Mouse (Mus musculus): ENCODE results near the gene Pik3c2g. TPM values are rescaled to one million over a fixed set of nuclear protein-coding genes. Genes with fewer than 3 reads are reported as not detected.

The Pik3c2g gene
- 0.36 TPM in 1 of 2 replicates, not detected in the other for polyA plus RNA-seq (2014; fragmentation: Nextera tagmentation; extraction: Ambion mirVana)

DNA sequence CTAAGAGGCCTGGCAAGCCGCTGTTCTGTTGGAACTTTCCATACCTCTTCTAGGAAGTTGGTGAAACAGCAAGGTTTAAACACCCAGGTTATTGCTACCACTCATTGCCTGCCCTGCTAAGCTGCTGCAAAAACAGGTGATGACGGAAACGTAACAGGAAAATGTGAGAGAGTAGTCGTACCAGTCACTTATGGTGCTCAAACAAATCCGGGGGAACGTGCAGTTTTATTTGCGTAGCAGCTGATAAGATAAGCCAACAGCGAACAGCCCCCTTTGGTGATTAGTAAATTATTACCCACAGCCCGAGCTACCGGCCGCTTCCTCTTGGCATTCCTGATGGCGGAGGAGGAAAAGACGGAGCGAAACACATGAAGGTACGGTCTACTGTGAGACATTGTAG, at the start of gene Pik3c2g:
TSS of gene Pik3c2g (plus strand) at position 330 of the 400 bp plus-strand sequence.
- Histone ChIP-seq H3K27me3 (ENCODE audit: control insufficient read depth, insufficient read depth, low read length) (no peaks in the 10 kb centered on the region), H3K4me3 (ENCODE audit: low read depth, low read length) (no peak within 1 kb of the TSS), H3K9ac (ENCODE audit: low read length) (no peak within 1 kb of the TSS), H3K4me2 (ENCODE audit: low read depth, low read length, severe bottlenecking) (no peak within 1 kb of the TSS), H3K9me3 (ENCODE audit: control insufficient read depth, low read length) (no peaks in the 10 kb centered on the region), H3K27ac (ENCODE audit: low read depth, low read length) (no peak within 1 kb of the TSS), H3K4me1 (replicated peaks; ENCODE audit: control insufficient read depth, insufficient read depth, low read length) (no peaks in the 10 kb centered on the region), H3K36me3 (ENCODE audit: control insufficient read depth, insufficient read depth, low read length) (no peaks in the 10 kb centered on the region)
- ATAC-seq (replicated peaks; ENCODE audit: low FRiP score) (no peak), DNase-seq (ENCODE audit: low spot score) (no peak)
- WGBS: 91% methylated on average over 15 of the region's 15 CpGs

GRCm38 (mm10) chr6:139538469-139538868, 48.6 kb upstream of the Pik3c2g start:
- Histone ChIP-seq H3K4me1 (replicated peaks; ENCODE audit: control insufficient read depth, insufficient read depth, low read length) (no peaks in the 10 kb centered on the region), H3K4me3 (ENCODE audit: low read depth, low read length) (no peak overlapping the region), H3K27me3 (ENCODE audit: control insufficient read depth, insufficient read depth, low read length) (no peaks in the 10 kb centered on the region), H3K9ac (ENCODE audit: low read length) (no peak overlapping the region), H3K36me3 (ENCODE audit: control insufficient read depth, insufficient read depth, low read length) (no peaks in the 10 kb centered on the region), H3K4me2 (ENCODE audit: low read depth, low read length, severe bottlenecking) (no peak overlapping the region), H3K9me3 (ENCODE audit: control insufficient read depth, low read length) (no peaks in the 10 kb centered on the region), H3K27ac (ENCODE audit: low read depth, low read length) (no peak overlapping the region)
- 53% methylated on average over 2 of the region's 2 CpGs for WGBS
- no peak for ATAC-seq (replicated peaks; ENCODE audit: low FRiP score)
- no peak for DNase-seq (ENCODE audit: low spot score)

DNA sequence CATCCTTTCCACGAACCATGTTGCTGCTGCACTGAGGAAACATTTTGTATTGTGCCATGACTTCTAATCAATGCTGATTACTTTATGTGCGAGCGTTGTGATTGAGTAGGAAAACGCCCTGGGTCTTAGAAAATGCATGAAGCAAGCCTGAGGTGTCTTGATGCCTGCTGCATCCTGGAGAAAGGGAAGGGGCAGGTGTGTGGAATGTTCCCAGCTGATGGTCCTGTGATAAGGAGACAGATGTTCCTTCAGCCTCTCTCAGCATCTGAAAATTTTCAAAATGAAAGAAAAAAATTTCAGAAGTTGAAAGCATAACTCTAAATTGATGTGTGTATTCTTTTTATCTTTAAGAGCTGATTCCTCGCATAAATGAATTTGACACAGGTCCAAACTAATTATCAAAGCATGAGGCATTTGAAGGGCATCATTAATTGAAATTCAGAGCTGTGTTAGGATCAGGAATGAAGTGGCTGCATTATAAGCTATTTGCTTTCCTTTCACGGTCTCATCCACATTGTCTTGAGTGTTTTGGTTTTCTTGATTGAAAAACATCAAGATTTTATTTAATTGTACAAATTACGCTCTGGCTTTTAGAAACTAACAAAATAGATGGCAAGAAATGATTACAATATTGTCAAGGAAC, 31.4 kb upstream of the Pik3c2g start:
- H3K4me2 ChIP-seq (ENCODE audit: low read depth, low read length, severe bottlenecking): no peak overlapping the region
- 84% methylated on average over 7 of the region's 7 CpGs for WGBS
- no peak overlapping the region for H3K27ac ChIP-seq (ENCODE audit: low read depth, low read length)
- no peak overlapping the region for H3K9ac ChIP-seq (ENCODE audit: low read length)
- ATAC-seq (replicated peaks; ENCODE audit: low FRiP score) (no peak), DNase-seq (ENCODE audit: low spot score) (no peak)
- H3K36me3 ChIP-seq (ENCODE audit: control insufficient read depth, insufficient read depth, low read length): no peaks in the 10 kb centered on the region
- H3K27me3 ChIP-seq (ENCODE audit: control insufficient read depth, insufficient read depth, low read length): no peaks in the 10 kb centered on the region
- no peaks in the 10 kb centered on the region for H3K4me1 ChIP-seq (replicated peaks; ENCODE audit: control insufficient read depth, insufficient read depth, low read length)
- H3K4me3 ChIP-seq (ENCODE audit: low read depth, low read length): no peak overlapping the region
- H3K9me3 ChIP-seq (ENCODE audit: control insufficient read depth, low read length): no peaks in the 10 kb centered on the region

DNA sequence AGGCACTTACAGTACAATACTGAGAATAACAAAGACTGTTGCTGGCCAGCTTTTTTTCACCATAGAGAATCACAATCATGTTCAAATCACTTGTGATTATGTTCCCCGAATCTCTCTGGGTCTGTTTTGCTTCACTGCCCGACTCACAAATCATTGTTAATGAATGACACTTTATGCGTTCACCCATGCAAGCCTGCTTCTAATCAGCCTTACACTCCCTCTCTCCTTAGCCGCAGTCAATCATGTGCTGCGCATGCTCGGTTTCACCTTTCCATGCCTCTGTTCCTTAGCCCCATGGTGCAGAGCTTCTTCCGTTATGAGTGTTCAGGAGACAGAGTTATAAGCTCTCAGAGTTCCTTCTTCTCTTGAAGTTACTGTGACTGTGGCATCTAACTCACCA, 17.8 kb upstream of the Pik3c2g start:
- H3K4me2 ChIP-seq (ENCODE audit: low read depth, low read length, severe bottlenecking): no peak overlapping the region
- H3K36me3 ChIP-seq (ENCODE audit: control insufficient read depth, insufficient read depth, low read length): no peaks in the 10 kb centered on the region
- DNase-seq (ENCODE audit: low spot score) (no peak), ATAC-seq (replicated peaks; ENCODE audit: low FRiP score) (peak; percentile 74)
- H3K27ac ChIP-seq (ENCODE audit: low read depth, low read length): no peak overlapping the region
- 33% methylated on average over 7 of the region's 7 CpGs for WGBS
- no peak overlapping the region for H3K4me3 ChIP-seq (ENCODE audit: low read depth, low read length)
- no peaks in the 10 kb centered on the region for H3K4me1 ChIP-seq (replicated peaks; ENCODE audit: control insufficient read depth, insufficient read depth, low read length)
- no peak overlapping the region for H3K9ac ChIP-seq (ENCODE audit: low read length)
- no peaks in the 10 kb centered on the region for H3K27me3 ChIP-seq (ENCODE audit: control insufficient read depth, insufficient read depth, low read length)
- no peaks in the 10 kb centered on the region for H3K9me3 ChIP-seq (ENCODE audit: control insufficient read depth, low read length)

DNA sequence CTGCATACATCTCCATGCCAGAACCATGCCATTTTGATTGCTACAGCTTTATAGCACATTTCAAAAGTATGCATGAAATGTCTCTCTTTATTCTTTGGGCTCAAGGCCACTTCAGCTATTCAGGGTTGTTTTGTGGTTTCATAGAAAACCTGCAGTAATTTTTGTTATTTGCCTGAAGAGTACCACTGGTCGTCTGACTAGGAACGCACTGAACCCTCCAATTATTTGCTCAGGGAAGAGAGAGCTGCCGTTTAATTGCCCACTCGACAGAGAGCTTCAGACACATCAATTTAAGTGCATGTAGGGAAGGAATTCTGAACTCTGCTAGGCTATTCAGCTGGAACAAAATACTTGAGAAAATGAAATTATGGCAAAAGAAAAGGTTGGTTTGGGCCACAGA, 11.2 kb upstream of the Pik3c2g start:
- H3K4me1 ChIP-seq (replicated peaks; ENCODE audit: control insufficient read depth, insufficient read depth, low read length): no peaks in the 10 kb centered on the region

DNA sequence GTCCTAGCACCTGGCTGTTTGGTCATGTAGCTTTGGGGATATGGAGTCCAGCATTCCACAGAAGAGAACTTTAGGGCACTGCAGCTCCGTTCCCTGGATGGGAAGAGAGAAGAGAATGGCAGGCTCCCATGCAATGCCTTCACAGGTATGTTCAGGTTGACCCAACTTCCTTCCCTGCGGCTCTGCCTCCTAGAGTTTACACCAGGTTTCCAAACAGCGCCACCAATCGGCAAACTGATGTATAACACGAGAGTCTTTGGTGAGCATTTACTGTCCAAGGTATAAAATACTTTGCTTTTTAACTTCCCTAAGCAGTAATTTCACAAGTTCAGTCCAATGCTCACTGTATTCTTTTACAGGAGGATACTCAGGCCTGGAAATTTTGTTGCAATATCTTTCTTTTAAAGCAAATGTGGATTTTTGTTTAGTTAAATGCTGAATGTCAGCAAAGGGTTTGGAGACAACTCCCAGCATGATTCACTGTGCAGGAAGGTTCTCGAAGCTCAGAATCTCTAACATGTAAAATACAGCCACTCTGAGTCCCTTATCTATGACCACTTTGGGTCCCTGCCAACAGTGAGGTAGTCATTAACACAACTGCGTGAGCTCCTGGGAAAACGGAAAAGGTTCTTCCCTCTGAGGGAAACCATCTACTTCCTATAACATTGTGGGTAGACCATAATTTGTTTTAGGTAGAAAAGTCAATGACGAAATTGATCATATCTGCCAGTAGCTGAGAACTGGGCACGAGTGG, 10.6 kb upstream of the Pik3c2g start:
- Histone ChIP-seq H3K27ac (ENCODE audit: low read depth, low read length) (no peak overlapping the region), H3K4me2 (ENCODE audit: low read depth, low read length, severe bottlenecking) (no peak overlapping the region), H3K9ac (ENCODE audit: low read length) (no peak overlapping the region), H3K4me1 (replicated peaks; ENCODE audit: control insufficient read depth, insufficient read depth, low read length) (no peaks in the 10 kb centered on the region), H3K4me3 (ENCODE audit: low read depth, low read length) (no peak overlapping the region), H3K27me3 (ENCODE audit: control insufficient read depth, insufficient read depth, low read length) (no peaks in the 10 kb centered on the region), H3K9me3 (ENCODE audit: control insufficient read depth, low read length) (no peaks in the 10 kb centered on the region), H3K36me3 (ENCODE audit: control insufficient read depth, insufficient read depth, low read length) (no peaks in the 10 kb centered on the region)
- 75% methylated on average over 10 of the region's 10 CpGs for WGBS
- no peak for DNase-seq (ENCODE audit: low spot score)
- ATAC-seq (replicated peaks; ENCODE audit: low FRiP score): no peak

More for the DNA sequence above, 11.2 kb upstream of the Pik3c2g start:
- ATAC-seq (replicated peaks; ENCODE audit: low FRiP score) (no peak), DNase-seq (ENCODE audit: low spot score) (no peak)
- WGBS: 75% methylated on average over 4 of the region's 4 CpGs
- Histone ChIP-seq H3K9me3 (ENCODE audit: control insufficient read depth, low read length) (no peaks in the 10 kb centered on the region), H3K27ac (ENCODE audit: low read depth, low read length) (no peak overlapping the region), H3K36me3 (ENCODE audit: control insufficient read depth, insufficient read depth, low read length) (no peaks in the 10 kb centered on the region), H3K4me2 (ENCODE audit: low read depth, low read length, severe bottlenecking) (no peak overlapping the region), H3K9ac (ENCODE audit: low read length) (no peak overlapping the region), H3K4me3 (ENCODE audit: low read depth, low read length) (no peak overlapping the region), H3K27me3 (ENCODE audit: control insufficient read depth, insufficient read depth, low read length) (no peaks in the 10 kb centered on the region)

DNA sequence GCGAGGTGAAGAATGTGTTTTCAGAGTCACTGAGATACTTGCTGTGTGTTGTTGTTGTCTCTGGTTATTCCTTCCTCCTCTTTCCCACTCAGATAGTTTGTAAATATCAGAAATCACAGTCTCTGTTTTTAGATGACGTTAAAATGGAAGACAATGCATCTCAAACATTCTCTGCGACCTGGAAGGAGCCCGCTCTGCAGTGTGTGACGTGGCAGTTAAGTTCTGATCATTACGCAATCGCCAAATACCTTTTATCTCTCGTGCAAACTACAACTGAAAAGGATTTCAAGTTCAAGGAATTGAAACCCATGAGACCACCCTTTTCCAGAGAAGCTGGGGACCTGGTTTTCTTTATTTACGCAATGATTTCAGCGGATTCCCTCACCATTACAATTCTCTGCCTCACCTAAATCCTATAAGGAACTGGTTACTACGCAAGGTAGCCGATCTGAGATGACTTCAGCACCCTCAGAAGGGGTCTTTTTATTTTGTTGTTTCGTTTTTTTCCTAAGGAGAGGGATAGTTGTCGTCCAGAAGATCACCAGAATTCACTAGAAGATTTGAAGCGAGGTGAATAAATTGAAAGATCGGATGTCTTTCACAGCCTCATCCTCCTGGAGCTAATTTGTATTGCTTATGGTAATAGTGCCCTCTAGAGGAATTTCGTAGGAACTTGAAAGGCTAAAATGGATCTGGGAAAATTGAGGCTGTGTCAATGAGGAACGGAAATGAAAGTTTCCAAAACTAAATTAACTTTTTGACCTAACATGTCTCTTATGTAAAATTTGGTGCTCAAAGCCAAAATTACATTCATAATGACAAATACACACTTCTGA, 9.8 kb upstream of the Pik3c2g start:
- H3K4me3 ChIP-seq (ENCODE audit: low read depth, low read length): no peak overlapping the region
- H3K9ac ChIP-seq (ENCODE audit: low read length): no peak overlapping the region
- H3K27ac ChIP-seq (ENCODE audit: low read depth, low read length): no peak overlapping the region
- no peaks in the 10 kb centered on the region for H3K4me1 ChIP-seq (replicated peaks; ENCODE audit: control insufficient read depth, insufficient read depth, low read length)
- no peaks in the 10 kb centered on the region for H3K9me3 ChIP-seq (ENCODE audit: control insufficient read depth, low read length)
- H3K4me2 ChIP-seq (ENCODE audit: low read depth, low read length, severe bottlenecking): no peak overlapping the region
- ATAC-seq (replicated peaks; ENCODE audit: low FRiP score) (peak; percentile 47; the same call in 1 of the 2 replicates), DNase-seq (ENCODE audit: low spot score) (no peak)
- no peaks in the 10 kb centered on the region for H3K36me3 ChIP-seq (ENCODE audit: control insufficient read depth, insufficient read depth, low read length)
- 61% methylated on average over 18 of the region's 18 CpGs for WGBS
- no peaks in the 10 kb centered on the region for H3K27me3 ChIP-seq (ENCODE audit: control insufficient read depth, insufficient read depth, low read length)

GRCm38 (mm10) chr6:139587478-139587877, 457 bp downstream of the Pik3c2g start:
- H3K4me3 ChIP-seq (ENCODE audit: low read depth, low read length): no peak overlapping the region
- ATAC-seq (replicated peaks; ENCODE audit: low FRiP score): no peak
- WGBS: 81% methylated on average over 12 of the region's 12 CpGs

More at GRCm38 (mm10) chr6:139587478-139587877, 457 bp downstream of the Pik3c2g start:
- no peaks in the 10 kb centered on the region for H3K9me3 ChIP-seq (ENCODE audit: control insufficient read depth, low read length)
- no peak for DNase-seq (ENCODE audit: low spot score)
- no peaks in the 10 kb centered on the region for H3K27me3 ChIP-seq (ENCODE audit: control insufficient read depth, insufficient read depth, low read length)
- H3K4me1 ChIP-seq (replicated peaks; ENCODE audit: control insufficient read depth, insufficient read depth, low read length): no peaks in the 10 kb centered on the region
- no peak overlapping the region for H3K27ac ChIP-seq (ENCODE audit: low read depth, low read length)
- no peak overlapping the region for H3K4me2 ChIP-seq (ENCODE audit: low read depth, low read length, severe bottlenecking)
- no peak overlapping the region for H3K9ac ChIP-seq (ENCODE audit: low read length)
- no peaks in the 10 kb centered on the region for H3K36me3 ChIP-seq (ENCODE audit: control insufficient read depth, insufficient read depth, low read length)

Measured in forebrain, embryonic 11.5 days (tissue).